Mouse (Mus musculus) neutrophil, adult 5-6 weeks (primary cell): ENCODE results near the gene Got1. TPM values are rescaled to one million over a fixed set of nuclear protein-coding genes. Genes with fewer than 3 reads are reported as not detected.

Experiments
- ATAC-seq: fragments of 151-379, 151-347 bp; 2 replicates; pipeline ENCODE4 v1.8.0; 2017; ENCODE audit warnings: mild to moderate bottlenecking, moderate TSS enrichment; ENCODE audit not compliant: insufficient number of reproducible peaks, poor library complexity, low FRiP score, severe bottlenecking; ENCODE audit errors: extremely low read depth
- total RNA-seq: library from RNA; stranded (forward); fragments of 200-1000 nt; gene quantifications from 2 replicates; pipeline ENCODE4 v1.2.3, GENCODE M21; 2017

Got1 gene
- total RNA-seq, 1 experiment from 2014 or later = 16.6 TPM

DNA sequence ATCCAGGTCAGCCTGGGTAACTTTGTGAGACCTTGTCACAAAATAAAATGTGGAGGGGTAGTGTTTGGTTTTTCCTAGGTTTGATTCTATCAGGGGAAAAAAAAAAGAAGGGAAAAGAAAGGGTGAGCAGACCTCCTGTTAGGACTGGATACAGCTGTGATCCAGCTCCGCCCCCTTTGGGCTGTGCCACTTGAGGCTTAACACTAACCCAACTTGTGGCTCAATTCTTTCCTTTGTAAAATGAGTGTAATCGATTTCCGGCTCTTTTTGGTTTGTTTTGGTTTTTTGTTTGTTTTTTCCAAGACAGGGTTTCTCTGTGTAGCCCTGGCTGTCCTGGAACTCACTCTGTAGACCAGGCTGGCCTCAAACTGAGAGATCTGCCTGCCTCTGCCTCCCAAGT lies 62.3 kb downstream of the Got1 start:
- ATAC-seq = no peak

- no peak for ATAC-seq
Observed at GRCm38 (mm10) chr19:43460481-43460880, 63.9 kb downstream of the Got1 start.

- no peak for ATAC-seq
Observed at GRCm38 (mm10) chr19:43459948-43460347, 64.5 kb downstream of the Got1 start.

- no peak for ATAC-seq
Observed at GRCm38 (mm10) chr19:43453025-43453424, 71.4 kb downstream of the Got1 start.

- ATAC-seq = no peak
Observed at GRCm38 (mm10) chr19:43452176-43452575, 72.2 kb downstream of the Got1 start.

- ATAC-seq = no peak
Observed at GRCm38 (mm10) chr19:43451563-43451962, 72.8 kb downstream of the Got1 start.

Other genes with a start within 250 kb of the Got1 start
- not detected in 2 replicates for gene Hpse2, start 136.2 kb downstream of the Got1 start, total RNA-seq
- not detected in 2 replicates for gene Cnnm1, start 84.2 kb downstream of the Got1 start, total RNA-seq
- gene Nkx2-3, start 87.7 kb upstream of the Got1 start, total RNA-seq = not detected in 2 replicates
- 89.6 and 93.3 TPM in 2 replicates for gene Slc25a28, start 150.3 kb upstream of the Got1 start, total RNA-seq
- 5.1 and 10.2 TPM in 2 replicates for gene Entpd7, start 165.1 kb upstream of the Got1 start, total RNA-seq
- gene Cutc, start 228.4 kb upstream of the Got1 start, total RNA-seq = 16.6 and 17.1 TPM in 2 replicates
- gene Cox15, start 228.4 kb upstream of the Got1 start, total RNA-seq = 12.1 and 14.7 TPM in 2 replicates